Mouse (Mus musculus) embryonic facial prominence, embryonic 13.5 days (tissue): ENCODE data around the gene Sox2. TPM values are rescaled to one million over a fixed set of nuclear protein-coding genes. Genes with fewer than 3 reads are reported as not detected.

Experiments
- ATAC-seq: fragments of 200-750 bp; cut with Nextera tagmentation; 2 replicates; pipeline ENCODE4 v1.8.0; 2017; ENCODE audit warnings: low read depth; ENCODE audit not compliant: insufficient number of reproducible peaks, insufficient read depth, low FRiP score, low TSS enrichment
- H3K27ac ChIP-seq: fragments of 300-500 bp; sonication (generic); 2 replicates; pipeline ENCODE4 v1.5.1; 2015; ENCODE audit warnings: moderate library complexity, mild to moderate bottlenecking, inconsistent platforms
- H3K27me3 ChIP-seq: fragments of 300-500 bp; sonication (generic); 2 replicates; pipeline ENCODE4 v1.6.1; 2015; ENCODE audit warnings: mild to moderate bottlenecking, inconsistent platforms
- H3K36me3 ChIP-seq: fragments of 300-500 bp; sonication (generic); 2 replicates; pipeline ENCODE4 v1.6.1; 2015; ENCODE audit warnings: mild to moderate bottlenecking, inconsistent platforms
- H3K4me1 ChIP-seq: fragments of 300-500 bp; sonication (generic); 2 replicates; pipeline ENCODE4 v1.6.1; 2015; ENCODE audit warnings: inconsistent platforms
- H3K4me2 ChIP-seq: fragments of 300-500 bp; sonication (generic); 2 replicates; pipeline ENCODE4 v1.6.1; 2015; ENCODE audit warnings: moderate library complexity, mild to moderate bottlenecking, inconsistent platforms
- H3K4me3 ChIP-seq: fragments of 300-500 bp; sonication (generic); 2 replicates; pipeline ENCODE4 v1.5.1; 2015; ENCODE audit warnings: mild to moderate bottlenecking, inconsistent platforms
- H3K9ac ChIP-seq: fragments of 300-500 bp; sonication (generic); 2 replicates; pipeline ENCODE4 v1.6.1; 2015; ENCODE audit warnings: mild to moderate bottlenecking, inconsistent platforms
- H3K9me3 ChIP-seq: fragments of 300-500 bp; sonication (generic); 2 replicates; pipeline ENCODE4 v1.6.1; 2016; ENCODE audit warnings: inconsistent platforms
- WGBS: fragments of 180-500 bp; shearing (Covaris S2); methylation state at CpG from one replicate; pipeline ENCODE4 v1.1.7; 2015; ENCODE audit warnings: mixed read lengths; 5-methylcytosine and 5-hydroxymethylcytosine counted together
- polyA plus RNA-seq: library from polyadenylated mRNA; unstranded; fragments of >200 nt; fragmentation: Nextera tagmentation; extraction: Ambion mirVana; gene quantifications from 2 replicates; pipeline ENCODE4 v1.2.1, GENCODE M21; 2015

Sox2 gene
- polyA plus RNA-seq, 1 experiment from 2014 or later = 4.1 TPM

- Histone ChIP-seq H3K4me1 (peaks cover 35% of the 10 kb centered on the region), H3K9me3 (no peaks in the 10 kb centered on the region), H3K36me3 (no peaks in the 10 kb centered on the region), H3K27ac (no peak overlapping the region), H3K4me3 (no peak overlapping the region), H3K9ac (no peak overlapping the region), H3K27me3 (peaks cover 97% of the 10 kb centered on the region), H3K4me2 (no peak overlapping the region)
- WGBS = 8% methylated on average over 10 of the region's 10 CpGs
- no peak for ATAC-seq
These were observed 4.0 kb upstream of the Sox2 start for GRCm38 (mm10) chr3:34646169-34646568.

- H3K4me3 ChIP-seq = no peak overlapping the region
- H3K4me1 ChIP-seq = peaks cover 27% of the 10 kb centered on the region
- no peaks in the 10 kb centered on the region for H3K9me3 ChIP-seq
- H3K36me3 ChIP-seq = no peaks in the 10 kb centered on the region
- ATAC-seq = no peak
- no peak overlapping the region for H3K4me2 ChIP-seq
- under 1% methylated on average over 14 of the region's 14 CpGs for WGBS
- no peak overlapping the region for H3K27ac ChIP-seq
- H3K27me3 ChIP-seq = peaks cover 88% of the 10 kb centered on the region
- no peak overlapping the region for H3K9ac ChIP-seq
These were observed 2.5 kb upstream of the Sox2 start for GRCm38 (mm10) chr3:34647688-34648087.

- Histone ChIP-seq H3K36me3 (no peaks in the 10 kb centered on the region), H3K9me3 (no peaks in the 10 kb centered on the region), H3K4me1 (peaks cover 26% of the 10 kb centered on the region), H3K27ac (peak overlapping the region; percentile 30; the same call in 1 of the 2 replicates), H3K4me3 (peak overlapping the region; percentile 50), H3K9ac (peak overlapping the region; percentile 32; the same call in 1 of the 2 replicates), H3K4me2 (peak overlapping the region; percentile 70), H3K27me3 (peaks cover 88% of the 10 kb centered on the region)
- no peak for ATAC-seq
- 2% methylated on average over 19 of the region's 19 CpGs for WGBS
These were observed 1.9 kb upstream of the Sox2 start for GRCm38 (mm10) chr3:34648105-34648832.

- Histone ChIP-seq H3K36me3 (no peaks in the 10 kb centered on the region), H3K4me1 (peaks cover 26% of the 10 kb centered on the region), H3K9ac (peak overlapping the region; percentile 32; the same call in 1 of the 2 replicates), H3K9me3 (no peaks in the 10 kb centered on the region), H3K27me3 (peaks cover 88% of the 10 kb centered on the region), H3K4me3 (peak overlapping the region; percentile 50), H3K27ac (peak overlapping the region; percentile 30; the same call in 1 of the 2 replicates), H3K4me2 (peak overlapping the region; percentile 70)
- peak; percentile 63 for ATAC-seq
- under 1% methylated on average over 50 of the region's 50 CpGs for WGBS
These were observed 1.1 kb upstream of the Sox2 start for GRCm38 (mm10) chr3:34648833-34649719.

GRCm38 (mm10) chr3:34650621-34651361 is 586 bp downstream of the Sox2 start:
- Histone ChIP-seq H3K4me3 (peak overlapping the region; percentile 50), H3K9ac (peak overlapping the region; percentile 71), H3K9me3 (no peaks in the 10 kb centered on the region), H3K36me3 (no peaks in the 10 kb centered on the region), H3K4me2 (peak overlapping the region; percentile 70), H3K27ac (peak overlapping the region; percentile 84), H3K4me1 (peaks cover 26% of the 10 kb centered on the region), H3K27me3 (peaks cover 88% of the 10 kb centered on the region)
- ATAC-seq = no peak
- under 1% methylated on average over 67 of the region's 67 CpGs for WGBS

GRCm38 (mm10) chr3:34651486-34652170 is 1.4 kb downstream of the Sox2 start:
- peak overlapping the region; percentile 50 for H3K4me3 ChIP-seq
- WGBS = 1% methylated on average over 26 of the region's 26 CpGs
- H3K4me2 ChIP-seq = no peak overlapping the region
- no peaks in the 10 kb centered on the region for H3K36me3 ChIP-seq
- H3K27ac ChIP-seq = peak overlapping the region; percentile 84; the same call in 1 of the 2 replicates
- peak overlapping the region; percentile 71 for H3K9ac ChIP-seq
- H3K27me3 ChIP-seq = peaks cover 88% of the 10 kb centered on the region
- H3K4me1 ChIP-seq = peaks cover 26% of the 10 kb centered on the region
- ATAC-seq = no peak
- H3K9me3 ChIP-seq = no peaks in the 10 kb centered on the region

GRCm38 (mm10) chr3:34652616-34653015 is 2.4 kb downstream of the Sox2 start:
- no peak for ATAC-seq

GRCm38 (mm10) chr3:34653235-34653976 is 3.2 kb downstream of the Sox2 start:
- ATAC-seq = no peak
- Histone ChIP-seq H3K27ac (no peak overlapping the region), H3K27me3 (peaks cover 90% of the 10 kb centered on the region), H3K4me3 (peak overlapping the region; percentile 29), H3K36me3 (no peaks in the 10 kb centered on the region), H3K4me2 (peak overlapping the region; percentile 32), H3K9me3 (no peaks in the 10 kb centered on the region), H3K4me1 (peaks cover 26% of the 10 kb centered on the region), H3K9ac (0 out of 2 replicates have a peak overlapping the region, but pooled peaks have one; percentile 7)
- under 1% methylated on average over 26 of the region's 26 CpGs for WGBS

More at GRCm38 (mm10) chr3:34652616-34653015, 2.4 kb downstream of the Sox2 start:
- Histone ChIP-seq H3K4me3 (peak overlapping the region; percentile 29), H3K4me2 (peak overlapping the region; percentile 24), H3K9me3 (no peaks in the 10 kb centered on the region), H3K36me3 (no peaks in the 10 kb centered on the region), H3K27me3 (peaks cover 89% of the 10 kb centered on the region), H3K4me1 (peaks cover 26% of the 10 kb centered on the region), H3K9ac (peak overlapping the region; percentile 40; the same call in 1 of the 2 replicates), H3K27ac (no peak overlapping the region)
- 0% methylated on average over 14 of the region's 14 CpGs for WGBS

GRCm38 (mm10) chr3:34653977-34654500 is 3.8 kb downstream of the Sox2 start:
- Histone ChIP-seq H3K36me3 (no peaks in the 10 kb centered on the region), H3K27me3 (peaks cover 90% of the 10 kb centered on the region), H3K4me3 (peak overlapping the region; percentile 29), H3K4me1 (peaks cover 20% of the 10 kb centered on the region), H3K9me3 (no peaks in the 10 kb centered on the region), H3K9ac (0 out of 2 replicates have a peak overlapping the region, but pooled peaks have one; percentile 2), H3K27ac (no peak overlapping the region), H3K4me2 (peak overlapping the region; percentile 32)
- WGBS = 4% methylated on average over 9 of the region's 9 CpGs
- no peak for ATAC-seq

- peaks cover 90% of the 10 kb centered on the region for H3K27me3 ChIP-seq
- H3K9me3 ChIP-seq = no peaks in the 10 kb centered on the region
- 20% methylated on average over 6 of the region's 6 CpGs for WGBS
- H3K4me3 ChIP-seq = 0 out of 2 replicates have a peak overlapping the region, but pooled peaks have one; percentile 4
- H3K27ac ChIP-seq = no peak overlapping the region
- no peak overlapping the region for H3K9ac ChIP-seq
- H3K4me2 ChIP-seq = peak overlapping the region; percentile 32
- no peaks in the 10 kb centered on the region for H3K36me3 ChIP-seq
- no peak for ATAC-seq
- H3K4me1 ChIP-seq = peaks cover 13% of the 10 kb centered on the region
These were observed 4.6 kb downstream of the Sox2 start for GRCm38 (mm10) chr3:34654781-34655180.
